Mouse (Mus musculus) megakaryocyte, embryonic 14.5 days (primary cell): ENCODE measurements around the gene Cfap97d1. TPM values are rescaled to one million over a fixed set of nuclear protein-coding genes. Genes with fewer than 3 reads are reported as not detected.
"Not testable (repeated sequence)": the region's sequence is repeated elsewhere in the genome, so short reads cannot be mapped to it uniquely, and the experiment has no call there.

Source experiments
- H3K27me3 ChIP-seq: replicated peaks from 2 replicates; pipeline ENCODE3; 2012; ENCODE audit warnings: inconsistent platforms
- H3K36me3 ChIP-seq: replicated peaks from 2 replicates; pipeline ENCODE3; 2012; ENCODE audit warnings: low read length, inconsistent platforms, mixed read lengths
- H3K4me1 ChIP-seq: 2 replicates; pipeline ENCODE4 v1.6.1; 2012; ENCODE audit warnings: inconsistent platforms
- H3K4me3 ChIP-seq: replicated peaks from 2 replicates; pipeline ENCODE3; 2012; ENCODE audit warnings: moderate library complexity, mild to moderate bottlenecking, inconsistent platforms
- H3K9me3 ChIP-seq: 2 replicates; pipeline ENCODE4 v1.6.1; 2012; ENCODE audit warnings: inconsistent platforms
- FLI1 ChIP-seq: IDR thresholded peaks from 2 replicates; pipeline ENCODE4 v1.6.1; 2012; ENCODE audit warnings: low read length, inconsistent platforms, mixed read lengths
- GATA1 ChIP-seq: IDR thresholded peaks from 3 replicates; pipeline ENCODE4 v1.6.1; 2012; ENCODE audit warnings: mixed read lengths, low read length, inconsistent platforms, borderline replicate concordance
- polyA plus RNA-seq: library from polyadenylated mRNA; stranded (reverse); fragments of >175 nt; gene quantifications from 2 replicates; pipeline ENCODE4 v1.2.3, GENCODE M21; 2012; ENCODE audit warnings: low replicate concordance; ENCODE audit not compliant: insufficient read depth

Gene Cfap97d1
- polyA plus RNA-seq, 1 experiment = not detected

DNA sequence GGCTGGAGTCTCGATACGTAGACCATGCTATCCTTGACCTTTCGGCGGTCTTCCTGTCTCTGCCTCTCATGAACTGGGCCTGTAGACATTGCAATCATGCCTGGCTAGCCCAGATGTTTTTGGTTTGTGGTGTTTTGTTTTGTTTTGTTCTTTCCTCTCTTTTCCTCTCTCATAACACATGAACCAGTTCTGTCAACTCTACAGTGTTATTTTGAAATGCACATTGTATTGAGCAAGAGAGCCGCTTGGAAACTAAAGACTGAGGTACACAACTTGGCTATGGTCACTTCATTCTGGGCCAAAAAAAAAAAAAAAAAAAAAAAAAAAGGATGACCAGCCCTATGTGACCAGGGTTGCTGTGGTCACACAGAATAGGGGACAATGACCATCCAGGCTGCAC lies 11.4 kb upstream of the Cfap97d1 start:
- H3K4me3 ChIP-seq = no peak overlapping the region
- peaks cover 58% of the 10 kb centered on the region for H3K4me1 ChIP-seq
- peaks cover 11% of the 10 kb centered on the region for H3K27me3 ChIP-seq
- TF ChIP-seq GATA1 (no peak), FLI1 (no peak)
- H3K36me3 ChIP-seq = peaks cover 72% of the 10 kb centered on the region
- no peaks in the 10 kb centered on the region for H3K9me3 ChIP-seq

DNA sequence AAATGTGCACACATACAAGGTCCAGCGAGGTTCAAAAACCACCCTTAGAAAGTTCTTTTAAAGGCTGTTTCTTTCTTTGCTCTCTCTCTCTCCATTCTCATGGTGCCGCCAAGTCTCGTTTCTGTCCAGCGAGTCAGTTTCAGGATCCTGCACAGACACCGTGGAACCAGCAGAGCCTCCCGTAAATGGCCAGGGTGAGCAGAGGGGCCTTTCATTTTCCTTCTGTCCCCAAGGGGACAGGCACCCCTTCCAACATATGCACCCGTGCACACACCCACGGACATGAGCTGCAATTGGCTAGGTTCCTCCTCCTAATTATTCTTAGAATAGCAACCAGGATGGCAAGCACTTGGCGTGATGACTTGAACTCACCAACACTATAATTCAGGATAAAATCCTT lies 10.6 kb upstream of the Cfap97d1 start:
- Histone ChIP-seq H3K9me3 (no peaks in the 10 kb centered on the region), H3K36me3 (peaks cover 81% of the 10 kb centered on the region), H3K27me3 (peaks cover 3% of the 10 kb centered on the region), H3K4me1 (peaks cover 58% of the 10 kb centered on the region), H3K4me3 (no peak overlapping the region)
- TF ChIP-seq GATA1 = no peak
- TF ChIP-seq FLI1 = no peak

DNA sequence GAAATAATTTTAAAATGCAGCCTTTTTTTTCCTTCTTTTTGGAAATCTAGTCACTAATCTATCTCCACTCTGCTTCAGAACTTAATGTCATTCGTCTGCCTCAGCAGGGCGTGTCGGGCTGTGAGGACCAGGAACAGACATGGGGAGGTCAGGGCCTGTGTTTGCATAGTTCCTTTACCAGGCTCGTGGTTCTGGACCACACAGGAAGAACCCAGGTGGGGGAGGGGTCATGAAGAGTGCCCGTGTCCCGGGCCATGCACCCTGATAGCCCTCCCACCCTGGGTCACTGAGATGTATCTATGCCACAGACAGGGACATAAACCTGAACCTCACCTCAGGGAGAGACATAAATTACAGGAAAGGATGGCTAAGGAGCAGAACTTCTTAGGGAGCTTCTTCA lies 9.9 kb upstream of the Cfap97d1 start:
- Histone ChIP-seq H3K9me3 (no peaks in the 10 kb centered on the region), H3K27me3 (no peaks in the 10 kb centered on the region), H3K4me3 (no peak overlapping the region), H3K4me1 (peaks cover 59% of the 10 kb centered on the region), H3K36me3 (peaks cover 88% of the 10 kb centered on the region)
- TF ChIP-seq GATA1 (no peak), FLI1 (no peak)

DNA sequence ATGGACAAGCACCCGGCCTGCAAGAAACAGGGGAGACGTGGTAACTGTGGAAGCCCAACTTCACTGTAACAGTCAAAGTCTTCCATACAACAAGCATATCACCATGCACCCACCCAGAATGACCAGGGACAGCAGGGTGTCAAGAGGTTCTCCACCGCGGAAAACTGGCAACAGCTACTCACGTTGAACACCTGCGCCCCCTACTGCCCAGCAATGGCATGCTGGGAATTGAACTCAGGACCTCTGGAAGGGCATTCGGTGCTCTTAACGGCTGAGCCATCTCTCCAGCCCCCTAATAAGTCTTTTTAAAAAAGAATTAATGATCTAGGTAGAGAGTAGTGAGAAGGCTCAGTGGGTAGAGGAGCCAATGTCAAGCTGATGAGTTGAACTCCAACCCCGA lies 9.2 kb upstream of the Cfap97d1 start:
- H3K36me3 ChIP-seq = peaks cover 95% of the 10 kb centered on the region
- no peaks in the 10 kb centered on the region for H3K27me3 ChIP-seq

DNA sequence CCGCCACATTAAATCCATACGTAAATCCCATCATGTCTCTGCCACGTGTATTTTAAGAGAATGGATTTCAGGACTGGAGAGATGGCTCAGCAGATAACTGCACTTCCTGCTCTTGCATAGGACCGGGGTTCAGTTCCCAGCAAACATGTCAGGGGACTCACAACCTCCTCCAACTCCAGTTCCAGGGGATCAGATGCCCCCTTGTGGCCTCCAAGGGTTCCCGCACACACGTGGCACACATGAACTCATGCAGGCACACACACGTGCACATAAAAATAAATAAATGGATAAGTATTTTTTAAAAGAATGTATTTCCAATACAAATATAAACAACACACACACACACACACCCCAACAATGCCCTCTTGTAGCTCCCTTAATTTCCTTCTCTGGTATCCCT lies 7.1 kb upstream of the Cfap97d1 start:
- Histone ChIP-seq H3K27me3 (no peaks in the 10 kb centered on the region), H3K4me1 (peaks cover 82% of the 10 kb centered on the region), H3K4me3 (no peak overlapping the region), H3K9me3 (no peaks in the 10 kb centered on the region), H3K36me3 (peaks cover 100% of the 10 kb centered on the region)
- TF ChIP-seq FLI1 (no peak), GATA1 (no peak)

More for the DNA sequence above, 9.2 kb upstream of the Cfap97d1 start:
- H3K4me1 ChIP-seq = peaks cover 67% of the 10 kb centered on the region
- H3K4me3 ChIP-seq = no peak overlapping the region
- H3K9me3 ChIP-seq = no peaks in the 10 kb centered on the region
- TF ChIP-seq FLI1 = no peak
- TF ChIP-seq GATA1 = no peak

DNA sequence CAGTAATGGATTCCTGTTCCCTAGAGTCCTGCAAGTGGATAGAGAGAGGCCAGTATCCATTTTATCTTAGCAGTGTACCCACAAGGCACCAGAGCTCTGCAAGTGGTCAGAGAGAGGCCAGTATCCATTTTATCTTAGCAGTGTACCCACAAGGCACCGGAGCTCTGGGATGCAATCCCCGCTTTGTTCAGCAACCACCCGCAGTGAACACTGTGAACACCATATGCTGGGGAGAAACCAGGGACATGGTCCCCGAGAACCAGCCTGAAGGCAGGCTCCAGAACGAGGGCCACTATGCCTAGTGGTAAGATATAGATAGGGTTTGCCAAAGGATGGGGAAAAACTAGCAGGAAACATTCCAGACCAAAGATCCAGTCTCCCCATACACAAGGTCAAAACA lies 4.9 kb upstream of the Cfap97d1 start:
- TF ChIP-seq GATA1 = no peak
- TF ChIP-seq FLI1 = no peak
- H3K4me3 ChIP-seq = no peak overlapping the region
- peaks cover 94% of the 10 kb centered on the region for H3K4me1 ChIP-seq
- no peaks in the 10 kb centered on the region for H3K27me3 ChIP-seq
- no peaks in the 10 kb centered on the region for H3K9me3 ChIP-seq
- peaks cover 87% of the 10 kb centered on the region for H3K36me3 ChIP-seq

DNA sequence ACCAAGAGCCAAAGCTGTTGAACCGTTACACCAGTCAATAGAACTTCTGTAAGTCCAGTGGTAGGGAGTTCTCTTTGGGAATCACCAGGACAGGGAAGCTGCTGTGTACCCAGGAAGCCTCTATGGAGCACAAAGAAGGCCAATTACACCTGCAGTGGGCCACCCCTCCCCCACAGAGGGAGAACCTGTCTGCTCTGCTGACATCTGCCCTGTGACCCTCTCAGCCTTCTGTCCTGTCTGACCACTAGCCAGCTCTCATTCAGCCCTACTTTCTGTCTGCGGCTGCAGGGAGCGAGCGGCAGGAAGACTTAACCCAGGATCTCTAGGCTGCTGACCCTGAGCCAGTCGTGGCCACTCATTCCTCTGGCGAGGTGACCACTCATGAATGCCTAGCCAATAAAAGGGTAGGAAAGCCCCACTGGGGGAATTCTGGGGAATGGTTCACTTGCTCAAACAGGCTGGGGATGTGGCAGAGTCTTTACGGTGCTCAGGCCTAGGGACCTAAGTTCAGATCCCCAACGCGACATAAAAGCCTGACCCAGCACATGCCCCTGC lies 3.4 kb upstream of the Cfap97d1 start:
- H3K4me1 ChIP-seq = peaks cover 93% of the 10 kb centered on the region
- no peaks in the 10 kb centered on the region for H3K27me3 ChIP-seq
- no peak for TF ChIP-seq FLI1
- no peak for TF ChIP-seq GATA1
- peak overlapping the region; percentile 40 for H3K4me3 ChIP-seq
- H3K36me3 ChIP-seq = peaks cover 71% of the 10 kb centered on the region
- H3K9me3 ChIP-seq = no peaks in the 10 kb centered on the region

DNA sequence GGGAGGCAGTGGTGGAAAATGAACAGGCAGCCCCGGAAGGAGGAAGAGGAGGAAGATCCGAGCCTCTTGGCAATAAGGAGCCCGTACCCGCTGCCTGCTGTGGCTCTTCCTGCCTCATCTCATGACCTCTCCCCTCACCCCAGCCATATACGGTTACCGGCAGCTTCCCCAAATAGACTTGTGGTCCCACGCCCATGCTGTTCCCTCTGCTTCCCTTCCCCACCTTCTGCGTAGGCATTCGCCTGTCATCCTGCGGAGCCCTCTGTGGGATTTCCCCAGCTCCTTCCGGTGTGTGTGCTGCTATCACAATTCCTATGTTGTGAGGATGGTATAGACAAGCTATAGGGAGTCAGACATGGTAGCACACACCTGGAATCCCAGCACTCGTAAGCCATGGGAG lies 2.2 kb upstream of the Cfap97d1 start:
- peaks cover 5% of the 10 kb centered on the region for H3K27me3 ChIP-seq

DNA sequence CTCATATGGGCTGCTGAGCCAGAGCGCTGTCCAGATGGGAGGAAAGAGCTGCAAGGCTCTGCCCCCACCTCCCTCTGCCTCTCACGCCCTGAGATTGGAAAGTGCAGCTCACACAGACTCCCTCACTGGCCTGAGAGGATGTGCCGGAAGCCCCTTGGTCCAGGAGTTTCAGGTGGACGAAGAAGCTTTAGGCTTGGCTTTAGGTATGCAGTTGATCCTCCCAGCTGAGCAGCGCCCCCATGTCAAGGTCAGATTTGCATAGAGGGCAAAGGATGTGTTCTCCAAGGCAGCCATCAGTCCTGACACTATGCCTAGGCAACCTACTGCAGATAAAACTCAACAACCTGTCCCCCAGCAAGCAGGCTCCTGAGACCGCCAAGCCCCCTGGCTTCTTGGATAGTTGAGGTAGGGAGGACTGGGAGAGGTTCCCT lies 1.1 kb upstream of the Cfap97d1 start:
- H3K9me3 ChIP-seq = no peaks in the 10 kb centered on the region
- peak overlapping the region; percentile 95 for H3K4me3 ChIP-seq
- peaks cover 83% of the 10 kb centered on the region for H3K4me1 ChIP-seq
- no peak for TF ChIP-seq GATA1
- TF ChIP-seq FLI1 = no peak
- H3K27me3 ChIP-seq = peaks cover 15% of the 10 kb centered on the region
- H3K36me3 ChIP-seq = peaks cover 48% of the 10 kb centered on the region

More for the DNA sequence above, 2.2 kb upstream of the Cfap97d1 start:
- H3K4me3 ChIP-seq = peak overlapping the region; percentile 87
- no peaks in the 10 kb centered on the region for H3K9me3 ChIP-seq
- no peak for TF ChIP-seq GATA1
- TF ChIP-seq FLI1 = no peak
- H3K4me1 ChIP-seq = peaks cover 94% of the 10 kb centered on the region
- peaks cover 60% of the 10 kb centered on the region for H3K36me3 ChIP-seq

DNA sequence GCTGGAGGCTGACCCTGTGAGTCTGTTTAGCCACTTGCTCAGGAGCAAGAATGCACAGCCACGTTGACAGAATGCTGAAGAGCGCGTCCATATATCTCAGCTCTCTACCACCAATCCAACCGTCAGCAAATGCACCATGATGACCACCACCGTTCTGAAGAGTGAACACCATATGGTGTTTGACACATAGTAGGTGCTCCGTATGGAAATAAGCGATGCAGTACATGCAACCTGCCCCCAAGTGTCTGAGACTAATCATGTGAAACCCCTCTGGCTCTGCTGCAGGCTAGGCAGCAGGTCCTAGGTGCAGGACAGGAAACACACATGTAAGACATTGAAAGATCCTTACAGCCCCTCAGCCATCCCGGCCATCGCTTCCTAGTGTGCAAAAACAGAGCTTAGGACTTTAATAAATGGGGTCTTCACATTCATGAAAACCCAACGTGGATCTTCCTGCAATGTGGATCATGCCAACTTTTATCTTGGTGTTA lies 603 bp upstream of the Cfap97d1 start:
- Histone ChIP-seq H3K4me1 (peaks cover 78% of the 10 kb centered on the region), H3K27me3 (peaks cover 19% of the 10 kb centered on the region), H3K4me3 (peak overlapping the region; percentile 95), H3K9me3 (no peaks in the 10 kb centered on the region), H3K36me3 (peaks cover 43% of the 10 kb centered on the region)
- TF ChIP-seq GATA1 (no peak), FLI1 (no peak)

DNA sequence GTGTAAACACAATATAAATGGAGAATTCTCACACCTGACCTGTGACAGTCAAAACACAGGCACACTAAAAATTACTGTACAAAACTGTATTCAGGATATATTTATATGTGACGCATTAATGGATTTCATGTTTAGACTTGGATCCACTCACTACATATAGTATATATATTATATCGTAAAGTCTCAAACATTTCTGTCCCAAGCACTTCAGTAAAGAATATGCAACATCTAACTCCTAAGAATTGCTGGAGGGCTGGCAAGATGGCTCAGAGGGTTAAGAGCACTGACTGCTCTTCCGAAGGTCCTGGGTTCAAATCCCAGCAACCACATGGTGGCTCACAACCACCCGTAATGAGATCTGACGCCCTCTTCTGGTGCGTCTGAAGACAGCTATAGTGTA lies 1.4 kb downstream of the Cfap97d1 start:
- H3K9me3 ChIP-seq, H3K4me3 ChIP-seq: not testable (repeated sequence)
- H3K36me3 ChIP-seq = peaks cover 24% of the 10 kb centered on the region
- peaks cover 58% of the 10 kb centered on the region for H3K4me1 ChIP-seq
- peaks cover 32% of the 10 kb centered on the region for H3K27me3 ChIP-seq
